Mouse (Mus musculus) layer of hippocampus, adult 8-10 months (tissue): ENCODE results near the gene Ldb1. TPM values are rescaled to one million over a fixed set of nuclear protein-coding genes. Genes with fewer than 3 reads are reported as not detected.

Source experiments
- DNase-seq, 2 experiments: peaks; one replicate each; pipeline ENCODE4 v3.0.0; 2022; ENCODE audit warnings: low spot score in 2 of 2
- total RNA-seq, 4 experiments: library from RNA; stranded (reverse); gene quantifications; 2 replicates each; pipeline ENCODE4 v1.2.4; 2022

Gene Ldb1
- total RNA-seq, 4 experiments from 2014 or later = 109 to 123 (median 120) TPM

- peak; percentile 47 to 65 for DNase-seq
These were observed 790 bp upstream of the Ldb1 start for GRCm38 (mm10) chr19:46045696-46046311.

- DNase-seq = no peak
These were observed 582 bp downstream of the Ldb1 start, which contains the start of gene Pprc1 for GRCm38 (mm10) chr19:46044271-46044992. Pprc1 (plus strand) TSS chr19:46044886.

GRCm38 (mm10) chr19:46043380-46043779, 1.6 kb downstream of the Ldb1 start:
- no peak for DNase-seq

GRCm38 (mm10) chr19:46042476-46043011, 2.5 kb downstream of the Ldb1 start:
- DNase-seq = peak; percentile 60 to 73

GRCm38 (mm10) chr19:46041933-46042475, 3.0 kb downstream of the Ldb1 start:
- peak; percentile 78 to 82 for DNase-seq

- DNase-seq = no peak
These were observed 3.6 kb downstream of the Ldb1 start for GRCm38 (mm10) chr19:46041299-46041932.

GRCm38 (mm10) chr19:46040149-46040902, 4.7 kb downstream of the Ldb1 start:
- DNase-seq = no peak

GRCm38 (mm10) chr19:46039478-46039877, 5.5 kb downstream of the Ldb1 start:
- peak; percentile 67 to 70 for DNase-seq

- no peak for DNase-seq
These were observed 6.2 kb downstream of the Ldb1 start for GRCm38 (mm10) chr19:46038851-46039260.

GRCm38 (mm10) chr19:46037925-46038850, 6.8 kb downstream of the Ldb1 start:
- no peak for DNase-seq

GRCm38 (mm10) chr19:46037243-46037924, 7.6 kb downstream of the Ldb1 start:
- DNase-seq = no peak

- no peak for DNase-seq
These were observed 8.4 kb downstream of the Ldb1 start for GRCm38 (mm10) chr19:46036477-46037242.

- no peak for DNase-seq
These were observed 9.0 kb downstream of the Ldb1 start for GRCm38 (mm10) chr19:46035971-46036370.

- no peak for DNase-seq
These were observed 11.1 kb downstream of the Ldb1 start for GRCm38 (mm10) chr19:46033911-46034310.

- DNase-seq = no peak
These were observed 12.1 kb downstream of the Ldb1 start for GRCm38 (mm10) chr19:46032731-46033510.

GRCm38 (mm10) chr19:46031689-46032432, 13.2 kb downstream of the Ldb1 start:
- no peak for DNase-seq
